23 mouse cellular contexts compared by ENCODE assay signal in genomic region chr2:71281981-71282380, GRCm38 (mm10).
DNase-seq lines count a peak whose midpoint lies in the region; ATAC-seq lines count a peak whose summit lies in the region.
"Had no signal": no experiment of that assay in that cellular context is flagged by ENCODE, and none has a peak within 500 bp of the region (broad histone marks: within the 10 kb centered on the region; RNA-seq: fewer than 3 reads in every experiment).

No protein-coding gene starts in this region.

- no peaks in the 10 kb centered on the region for H3K27me3 ChIP-seq in forebrain, embryonic 15.5 days
- no peaks in the 10 kb centered on the region for H3K27me3 ChIP-seq in forebrain, embryonic 10.5 days (ENCODE audit: poor library complexity, severe bottlenecking)
- no peaks in the 10 kb centered on the region for H3K27me3 ChIP-seq in hindbrain, embryonic 14.5 days (ENCODE audit: control insufficient read depth, insufficient read depth, low read length)
- no peaks in the 10 kb centered on the region for H3K27me3 ChIP-seq in hindbrain, embryonic 12.5 days
- no peaks in the 10 kb centered on the region for H3K27me3 ChIP-seq in midbrain, embryonic 13.5 days
- H3K27me3 ChIP-seq in midbrain, embryonic 14.5 days (ENCODE audit: control insufficient read depth, insufficient read depth, low read length): no peaks in the 10 kb centered on the region
- H3K27me3 ChIP-seq: forebrain, embryonic 12.5 days; Patski had no signal

- H3K36me3 ChIP-seq in forebrain, embryonic 15.5 days: peaks cover 22% of the 10 kb centered on the region
- peaks cover 18% of the 10 kb centered on the region for H3K36me3 ChIP-seq in forebrain, embryonic 10.5 days (replicated peaks)
- H3K36me3 ChIP-seq in hindbrain, embryonic 14.5 days (replicated peaks; ENCODE audit: control insufficient read depth, insufficient read depth): peaks cover 34% of the 10 kb centered on the region
- peaks cover 14% of the 10 kb centered on the region for H3K36me3 ChIP-seq in hindbrain, embryonic 12.5 days
- H3K36me3 ChIP-seq in midbrain, embryonic 13.5 days: peaks cover 26% of the 10 kb centered on the region
- H3K36me3 ChIP-seq in midbrain, embryonic 14.5 days (ENCODE audit: control insufficient read depth, insufficient read depth, low read length): peaks cover 30% of the 10 kb centered on the region

- H3K27ac ChIP-seq in forebrain, embryonic 15.5 days (replicated peaks): no peak overlapping the region
- H3K27ac ChIP-seq in forebrain, embryonic 10.5 days: no peak overlapping the region
- H3K27ac ChIP-seq in hindbrain, embryonic 14.5 days: no peak overlapping the region
- H3K27ac ChIP-seq in hindbrain, embryonic 12.5 days: no peak overlapping the region
- H3K27ac ChIP-seq in midbrain, embryonic 13.5 days: no peak overlapping the region
- H3K27ac ChIP-seq in midbrain, embryonic 14.5 days (replicated peaks; ENCODE audit: low read depth, low read length): no peak overlapping the region
- H3K27ac ChIP-seq: forebrain, embryonic 12.5 days; heart, embryonic 10.5 days had no signal

- intact Hi-C loops in left cerebral cortex, postnatal 14 days (cut with DNase I): no loop called here

- WGBS in forebrain, embryonic 15.5 days: 89% methylated on average over 1 of the region's 1 CpGs
- WGBS in forebrain, embryonic 10.5 days: 77% methylated on average over 1 of the region's 1 CpGs
- 90% methylated on average over 1 of the region's 1 CpGs for WGBS in hindbrain, embryonic 14.5 days
- WGBS in hindbrain, embryonic 12.5 days: 82% methylated on average over 1 of the region's 1 CpGs
- WGBS in midbrain, embryonic 13.5 days: 79% methylated on average over 1 of the region's 1 CpGs
- WGBS in midbrain, embryonic 14.5 days: 92% methylated on average over 1 of the region's 1 CpGs

- no peak overlapping the region for H3K9ac ChIP-seq in forebrain, embryonic 15.5 days (replicated peaks)
- no peak overlapping the region for H3K9ac ChIP-seq in hindbrain, embryonic 14.5 days
- no peak overlapping the region for H3K9ac ChIP-seq in hindbrain, embryonic 12.5 days
- H3K9ac ChIP-seq in midbrain, embryonic 13.5 days (replicated peaks): no peak overlapping the region
- H3K9ac ChIP-seq in midbrain, embryonic 14.5 days (replicated peaks; ENCODE audit: low read length): no peak overlapping the region
- H3K9ac ChIP-seq: forebrain, embryonic 12.5 days had no signal

- no peaks in the 10 kb centered on the region for H3K9me3 ChIP-seq in forebrain, embryonic 15.5 days
- no peaks in the 10 kb centered on the region for H3K9me3 ChIP-seq in forebrain, embryonic 10.5 days
- no peaks in the 10 kb centered on the region for H3K9me3 ChIP-seq in hindbrain, embryonic 14.5 days (ENCODE audit: control insufficient read depth, low read length)
- no peaks in the 10 kb centered on the region for H3K9me3 ChIP-seq in hindbrain, embryonic 12.5 days (replicated peaks)
- no peaks in the 10 kb centered on the region for H3K9me3 ChIP-seq in midbrain, embryonic 13.5 days
- H3K9me3 ChIP-seq in midbrain, embryonic 14.5 days (ENCODE audit: control insufficient read depth, low read length): no peaks in the 10 kb centered on the region
- H3K9me3 ChIP-seq: forebrain, embryonic 12.5 days; heart, embryonic 10.5 days had no signal

- peak; percentile 44; the same call in 1 of the 2 replicates for ATAC-seq in forebrain, embryonic 15.5 days (replicated peaks)
- ATAC-seq in hindbrain, embryonic 14.5 days (ENCODE audit: low FRiP score): peak; percentile 37; the same call in 1 of the 2 replicates
- no peak for ATAC-seq in hindbrain, embryonic 12.5 days (ENCODE audit: low FRiP score)
- peak; percentile 50; the same call in 1 of the 2 replicates for ATAC-seq in midbrain, embryonic 13.5 days
- no peak for ATAC-seq in midbrain, embryonic 14.5 days (ENCODE audit: low FRiP score, low TSS enrichment)
- ATAC-seq in erythroblast, adult 5-6 weeks (replicated peaks; ENCODE audit: low FRiP score, poor library complexity, severe bottlenecking): 0 out of 2 replicates have a peak, but pooled peaks have one; percentile 41
- ATAC-seq: activated CD4-positive, CD25-positive, alpha-beta regulatory T cell, adult 4 months; inflammation-experienced regulatory T-cells, adult 6 months; intestine, postnatal 0 days; Patski had no signal

- DNase-seq in forebrain, embryonic 10.5 days (ENCODE audit: extremely low spot score, low spot score): no peak
- DNase-seq in hindbrain, embryonic 14.5 days (ENCODE audit: low spot score): no peak
- DNase-seq in midbrain, embryonic 14.5 days: no peak
- no peak for DNase-seq in left cerebral cortex, postnatal 14 days (ENCODE audit: low spot score in 2 of 2)
- DNase-seq: adrenal gland, postnatal 14 days; cerebellum, adult 11-12 months; cerebellum, adult 9-10 months; cerebellum, postnatal 25 days; gastrocnemius, postnatal 10 days; heart, adult 18-20 months; heart, postnatal 10 days; heart, postnatal 4 days had no signal

- H3K4me2 ChIP-seq in forebrain, embryonic 15.5 days (replicated peaks): no peak overlapping the region
- H3K4me2 ChIP-seq in hindbrain, embryonic 14.5 days (replicated peaks): no peak overlapping the region
- no peak overlapping the region for H3K4me2 ChIP-seq in hindbrain, embryonic 12.5 days (replicated peaks)
- H3K4me2 ChIP-seq in midbrain, embryonic 13.5 days (replicated peaks): no peak overlapping the region
- no peak overlapping the region for H3K4me2 ChIP-seq in midbrain, embryonic 14.5 days (ENCODE audit: low read length)
- H3K4me2 ChIP-seq: forebrain, embryonic 12.5 days had no signal

- H3K4me3 ChIP-seq in forebrain, embryonic 15.5 days: no peak overlapping the region
- no peak overlapping the region for H3K4me3 ChIP-seq in forebrain, embryonic 10.5 days
- H3K4me3 ChIP-seq in hindbrain, embryonic 14.5 days (replicated peaks; ENCODE audit: low read length): no peak overlapping the region
- H3K4me3 ChIP-seq in hindbrain, embryonic 12.5 days: no peak overlapping the region
- H3K4me3 ChIP-seq in midbrain, embryonic 13.5 days (replicated peaks): no peak overlapping the region
- H3K4me3 ChIP-seq in midbrain, embryonic 14.5 days (replicated peaks; ENCODE audit: low read depth, low read length): no peak overlapping the region
- H3K4me3 ChIP-seq: erythroblast, embryonic 14.5 days; forebrain, embryonic 12.5 days; heart, embryonic 10.5 days had no signal

- peaks cover 13% of the 10 kb centered on the region for H3K4me1 ChIP-seq in forebrain, embryonic 15.5 days
- H3K4me1 ChIP-seq in forebrain, embryonic 10.5 days: peaks cover 21% of the 10 kb centered on the region
- no peaks in the 10 kb centered on the region for H3K4me1 ChIP-seq in hindbrain, embryonic 14.5 days (replicated peaks; ENCODE audit: control insufficient read depth, insufficient read depth, low read length)
- no peaks in the 10 kb centered on the region for H3K4me1 ChIP-seq in hindbrain, embryonic 12.5 days
- no peaks in the 10 kb centered on the region for H3K4me1 ChIP-seq in midbrain, embryonic 13.5 days (replicated peaks)
- no peaks in the 10 kb centered on the region for H3K4me1 ChIP-seq in midbrain, embryonic 14.5 days (ENCODE audit: control insufficient read depth, insufficient read depth, low read length)
- H3K4me1 ChIP-seq: heart, embryonic 10.5 days had no signal

Comparison
In these comparisons a context has a peak if more than half of its experiments do, and no peak if none do; other contexts are left out.
1. ATAC-seq: peak in forebrain, embryonic 15.5 days (single experiment), hindbrain, embryonic 14.5 days (single experiment), midbrain, embryonic 13.5 days (single experiment) and erythroblast, adult 5-6 weeks (single experiment); none in hindbrain, embryonic 12.5 days (single experiment) and midbrain, embryonic 14.5 days (single experiment).